13 mouse cellular contexts compared by ENCODE assay signal in genomic region chr5:117285266-117285665, GRCm38 (mm10). TPM values are rescaled to one million over a fixed set of nuclear protein-coding genes. Genes with fewer than 3 reads are reported as not detected.
DNase-seq lines count a peak whose midpoint lies in the region; ATAC-seq and TF ChIP-seq lines count a peak whose summit lies in the region.
"Had no signal": no experiment of that assay in that cellular context is flagged by ENCODE, and none has a peak within 500 bp of the region (broad histone marks: within the 10 kb centered on the region; RNA-seq: fewer than 3 reads in every experiment).

No protein-coding gene starts in this region.

- H3K36me3 ChIP-seq in forebrain, embryonic 10.5 days (replicated peaks): peaks cover 55% of the 10 kb centered on the region
- peaks cover 29% of the 10 kb centered on the region for H3K36me3 ChIP-seq in forebrain, postnatal 0 days (ENCODE audit: insufficient read depth)
- peaks cover 22% of the 10 kb centered on the region; the same call in 1 of the 2 replicates for H3K36me3 ChIP-seq in liver, embryonic 11.5 days (ENCODE audit: control insufficient read depth, insufficient read depth, low read length)
- H3K36me3 ChIP-seq in liver, postnatal 0 days (replicated peaks; ENCODE audit: insufficient read depth, low read length): peaks cover 5% of the 10 kb centered on the region
- peaks cover 44% of the 10 kb centered on the region for H3K36me3 ChIP-seq in embryonic facial prominence, embryonic 12.5 days
- no peaks in the 10 kb centered on the region for H3K36me3 ChIP-seq in lung, postnatal 0 days (ENCODE audit: insufficient read depth, low read length)

- no peak for ATAC-seq in forebrain, postnatal 0 days
- ATAC-seq in liver, embryonic 11.5 days (replicated peaks; ENCODE audit: low FRiP score): no peak
- ATAC-seq in liver, postnatal 0 days: no peak
- ATAC-seq in embryonic facial prominence, embryonic 12.5 days (ENCODE audit: insufficient number of reproducible peaks, insufficient read depth, low FRiP score, low TSS enrichment): no peak
- ATAC-seq in lung, postnatal 0 days: no peak

- peaks cover 5% of the 10 kb centered on the region; the same call in 1 of the 2 replicates for H3K9me3 ChIP-seq in forebrain, embryonic 10.5 days
- no peaks in the 10 kb centered on the region for H3K9me3 ChIP-seq in forebrain, postnatal 0 days (ENCODE audit: low read length)
- H3K9me3 ChIP-seq in liver, embryonic 11.5 days (ENCODE audit: control insufficient read depth, low read length): no peaks in the 10 kb centered on the region
- H3K9me3 ChIP-seq in liver, postnatal 0 days (ENCODE audit: low read length): no peaks in the 10 kb centered on the region; the same call in 1 of the 2 replicates
- H3K9me3 ChIP-seq in embryonic facial prominence, embryonic 12.5 days: peaks cover 3% of the 10 kb centered on the region; the same call in 1 of the 2 replicates
- no peaks in the 10 kb centered on the region for H3K9me3 ChIP-seq in lung, postnatal 0 days (ENCODE audit: low read length)
- H3K9me3 ChIP-seq: limb, embryonic 15.5 days had no signal

- no peak overlapping the region for H3K27ac ChIP-seq in forebrain, embryonic 10.5 days
- no peak overlapping the region for H3K27ac ChIP-seq in forebrain, postnatal 0 days (ENCODE audit: low read depth, low read length)
- H3K27ac ChIP-seq in liver, embryonic 11.5 days (ENCODE audit: low read depth, low read length): no peak overlapping the region
- H3K27ac ChIP-seq in liver, postnatal 0 days (ENCODE audit: low read depth): no peak overlapping the region
- H3K27ac ChIP-seq in embryonic facial prominence, embryonic 12.5 days: no peak overlapping the region
- no peak overlapping the region for H3K27ac ChIP-seq in lung, postnatal 0 days (ENCODE audit: low read length)
- H3K27ac ChIP-seq: limb, embryonic 15.5 days; macrophage had no signal

- TF ChIP-seq CTCF in forebrain, postnatal 0 days (IDR thresholded peaks at IDR 0.05; ENCODE audit: low read depth): no peak
- no peak for TF ChIP-seq CTCF in liver, postnatal 0 days (IDR thresholded peaks at IDR 0.05; ENCODE audit: low read depth)
- TF ChIP-seq CTCF in lung, postnatal 0 days (IDR thresholded peaks at IDR 0.05): no peak

- WGBS in forebrain, embryonic 10.5 days: 84% methylated on average over 4 of the region's 4 CpGs
- 69% methylated on average over 4 of the region's 4 CpGs for WGBS in forebrain, postnatal 0 days
- WGBS in liver, embryonic 11.5 days: 82% methylated on average over 4 of the region's 4 CpGs
- WGBS in liver, postnatal 0 days (ENCODE audit: insufficient replicate concordance): 89% methylated on average over 4 of the region's 4 CpGs
- WGBS in embryonic facial prominence, embryonic 12.5 days: 82% methylated on average over 4 of the region's 4 CpGs
- 65% methylated on average over 4 of the region's 4 CpGs for WGBS in lung, postnatal 0 days

- no peak for DNase-seq in forebrain, embryonic 10.5 days (ENCODE audit: extremely low spot score, low spot score)
- DNase-seq in forebrain, postnatal 0 days: no peak
- DNase-seq in liver, embryonic 11.5 days (ENCODE audit: low spot score): no peak
- DNase-seq in liver, postnatal 0 days: no peak
- DNase-seq in kidney, postnatal 25 days: peak; percentile 35 to 69
- no peak for DNase-seq in lung, adult 18-20 months
- DNase-seq in lung, postnatal 0 days (ENCODE audit: low spot score): no peak
- DNase-seq: gastrocnemius, postnatal 36 days; heart, postnatal 10 days; thymus, postnatal 25 days had no signal

- 0 out of 2 replicates have a peak overlapping the region, but pooled peaks have one; percentile 75 for H3K4me3 ChIP-seq in forebrain, embryonic 10.5 days
- no peak overlapping the region for H3K4me3 ChIP-seq in forebrain, postnatal 0 days (ENCODE audit: low read depth, low read length)
- no peak overlapping the region; the same call in 1 of the 2 replicates for H3K4me3 ChIP-seq in liver, embryonic 11.5 days (ENCODE audit: low read depth, low read length)
- H3K4me3 ChIP-seq in liver, postnatal 0 days (ENCODE audit: low read depth, low read length): no peak overlapping the region
- H3K4me3 ChIP-seq in embryonic facial prominence, embryonic 12.5 days: no peak overlapping the region
- H3K4me3 ChIP-seq in lung, postnatal 0 days (ENCODE audit: low read depth, low read length): no peak overlapping the region

- H3K9ac ChIP-seq in forebrain, postnatal 0 days: no peak overlapping the region
- H3K9ac ChIP-seq in liver, embryonic 11.5 days (ENCODE audit: low read depth, low read length): 0 out of 2 replicates have a peak overlapping the region, but pooled peaks have one; percentile 5
- H3K9ac ChIP-seq in liver, postnatal 0 days (replicated peaks): no peak overlapping the region
- H3K9ac ChIP-seq in embryonic facial prominence, embryonic 12.5 days: 0 out of 2 replicates have a peak overlapping the region, but pooled peaks have one; percentile 36
- H3K9ac ChIP-seq in lung, postnatal 0 days (replicated peaks; ENCODE audit: low read depth): no peak overlapping the region
- H3K9ac ChIP-seq: limb, embryonic 15.5 days had no signal

- TF ChIP-seq EP300 in liver, postnatal 0 days (IDR thresholded peaks at IDR 0.05; ENCODE audit: low read depth): no peak
- no peak for TF ChIP-seq EP300 in lung, postnatal 0 days (IDR thresholded peaks at IDR 0.05)

- peaks cover 13% of the 10 kb centered on the region for H3K27me3 ChIP-seq in forebrain, embryonic 10.5 days (ENCODE audit: poor library complexity, severe bottlenecking)
- H3K27me3 ChIP-seq in forebrain, postnatal 0 days (ENCODE audit: insufficient read depth, low read length): no peaks in the 10 kb centered on the region
- H3K27me3 ChIP-seq in liver, embryonic 11.5 days (replicated peaks; ENCODE audit: control insufficient read depth, insufficient read depth, low read length): no peaks in the 10 kb centered on the region
- no peaks in the 10 kb centered on the region for H3K27me3 ChIP-seq in liver, postnatal 0 days (ENCODE audit: insufficient read depth, low read length)
- no peaks in the 10 kb centered on the region for H3K27me3 ChIP-seq in embryonic facial prominence, embryonic 12.5 days
- no peaks in the 10 kb centered on the region for H3K27me3 ChIP-seq in lung, postnatal 0 days (replicated peaks; ENCODE audit: insufficient read depth, low read length)
- H3K27me3 ChIP-seq: limb, embryonic 15.5 days had no signal

- H3K4me2 ChIP-seq in forebrain, postnatal 0 days (ENCODE audit: low read depth): no peak overlapping the region
- H3K4me2 ChIP-seq in liver, embryonic 11.5 days: no peak overlapping the region
- H3K4me2 ChIP-seq in liver, postnatal 0 days (ENCODE audit: low read depth, low read length): no peak overlapping the region
- H3K4me2 ChIP-seq in embryonic facial prominence, embryonic 12.5 days (replicated peaks): peak overlapping the region; percentile 69; the same call in 1 of the 2 replicates
- no peak overlapping the region for H3K4me2 ChIP-seq in lung, postnatal 0 days (replicated peaks; ENCODE audit: low read depth, low read length)

- H3K4me1 ChIP-seq in forebrain, embryonic 10.5 days: peaks cover 34% of the 10 kb centered on the region
- H3K4me1 ChIP-seq in forebrain, postnatal 0 days (ENCODE audit: insufficient read depth): peaks cover 19% of the 10 kb centered on the region; the same call in 1 of the 2 replicates
- H3K4me1 ChIP-seq in liver, embryonic 11.5 days (replicated peaks; ENCODE audit: control insufficient read depth, insufficient read depth, low read length): peaks cover 17% of the 10 kb centered on the region
- peaks cover 15% of the 10 kb centered on the region for H3K4me1 ChIP-seq in liver, postnatal 0 days (ENCODE audit: insufficient read depth)
- peaks cover 24% of the 10 kb centered on the region for H3K4me1 ChIP-seq in embryonic facial prominence, embryonic 12.5 days
- H3K4me1 ChIP-seq in lung, postnatal 0 days (ENCODE audit: insufficient read depth, low read depth, low read length): peaks cover 4% of the 10 kb centered on the region; the same call in 1 of the 2 replicates

RNA-seq across cellular contexts. Expression of gene Pebp1, which starts 2.2 kb away (rescaled TPM):
- polyA plus RNA-seq in forebrain, embryonic 10.5 days (2016; fragmentation: Nextera tagmentation; extraction: Ambion mirVana): 966 and 1,001 TPM in 2 replicates
- total RNA-seq in forebrain, postnatal 0 days (2014; rRNA removed): 1,357 and 1,641 TPM in 2 replicates
- 1,186 and 1,234 TPM in 2 replicates for polyA plus RNA-seq in forebrain, postnatal 0 days (2015; fragmentation: Nextera tagmentation; extraction: Ambion mirVana)
- polyA plus RNA-seq in liver, embryonic 11.5 days (2014; fragmentation: Nextera tagmentation; extraction: Ambion mirVana): 572 and 580 TPM in 2 replicates
- polyA plus RNA-seq in liver, postnatal 0 days (2015; fragmentation: Nextera tagmentation; extraction: Ambion mirVana): 120 and 129 TPM in 2 replicates
- polyA plus RNA-seq in embryonic facial prominence, embryonic 12.5 days (2016; fragmentation: Nextera tagmentation; extraction: Ambion mirVana): 767 and 781 TPM in 2 replicates
- 273 and 289 TPM in 2 replicates for polyA plus RNA-seq in lung, postnatal 0 days (2015; fragmentation: Nextera tagmentation; extraction: Ambion mirVana)

RNA-seq across cellular contexts. Expression of gene Vsig10, which starts 33.6 kb away (rescaled TPM):
- 3.4 and 4.3 TPM in 2 replicates for polyA plus RNA-seq in forebrain, embryonic 10.5 days (2016; fragmentation: Nextera tagmentation; extraction: Ambion mirVana)
- 1.0 and 1.4 TPM in 2 replicates for total RNA-seq in forebrain, postnatal 0 days (2014; rRNA removed)
- polyA plus RNA-seq in forebrain, postnatal 0 days (2015; fragmentation: Nextera tagmentation; extraction: Ambion mirVana): 0.77 and 1.4 TPM in 2 replicates
- polyA plus RNA-seq in liver, embryonic 11.5 days (2014; fragmentation: Nextera tagmentation; extraction: Ambion mirVana): 1.4 and 2.2 TPM in 2 replicates
- polyA plus RNA-seq in liver, postnatal 0 days (2015; fragmentation: Nextera tagmentation; extraction: Ambion mirVana): 2.1 and 2.9 TPM in 2 replicates
- 5.4 and 6.7 TPM in 2 replicates for polyA plus RNA-seq in embryonic facial prominence, embryonic 12.5 days (2016; fragmentation: Nextera tagmentation; extraction: Ambion mirVana)
- polyA plus RNA-seq in lung, postnatal 0 days (2015; fragmentation: Nextera tagmentation; extraction: Ambion mirVana): 19.7 and 23.7 TPM in 2 replicates

Comparison
In these comparisons a context has a peak if more than half of its experiments do, and no peak if none do; other contexts are left out.
1. H3K9ac ChIP-seq: peak in liver, embryonic 11.5 days (single experiment) and embryonic facial prominence, embryonic 12.5 days (single experiment); none in forebrain, postnatal 0 days (single experiment), liver, postnatal 0 days (single experiment) and lung, postnatal 0 days (single experiment).
2. DNase-seq: peak in kidney, postnatal 25 days (2 of 2); none in forebrain, embryonic 10.5 days (single experiment), forebrain, postnatal 0 days (single experiment), liver, embryonic 11.5 days (single experiment), liver, postnatal 0 days (single experiment), lung, adult 18-20 months (0 of 2) and lung, postnatal 0 days (single experiment).